Mouse (Mus musculus): ENCODE measurements around the gene Hnrnpm. TPM values are rescaled to one million over a fixed set of nuclear protein-coding genes. Genes with fewer than 3 reads are reported as not detected.

The Hnrnpm gene
- total and polyA plus RNA-seq, 2 experiments = 33.6 to 53.7 TPM

GRCm38 (mm10) chr17:33637516-33638276, 49.0 kb downstream of the Hnrnpm start, which contains the start of gene Pram1:
TSS of gene Pram1 (plus strand) at chr17:33638056.
- no peak within 1 kb of the TSS for H3K27ac ChIP-seq (replicated peaks; ENCODE audit: insufficient read depth, low read depth, low read length)
- TF ChIP-seq POLR2A (IDR thresholded peaks at IDR 0.05; ENCODE audit: extremely low read depth, insufficient read depth, low read length) (no peak), CTCF (IDR thresholded peaks at IDR 0.05; ENCODE audit: low read depth, low read length) (no peak)
- no peak within 1 kb of the TSS for H3K9ac ChIP-seq (ENCODE audit: low read depth, low read length)
- H3K79me2 ChIP-seq (ENCODE audit: control insufficient read depth, insufficient read depth, low read length) = no peaks in the 10 kb centered on the region
- WGBS = 76% methylated on average over 4 of the region's 4 CpGs
- H3K4me3 ChIP-seq (ENCODE audit: insufficient read depth, low read depth, low read length) = no peak within 1 kb of the TSS
- DNase-seq (ENCODE audit: extremely low read depth, low read depth, low spot score) = peak; percentile 19
- H3K27me3 ChIP-seq (ENCODE audit: control insufficient read depth, insufficient read depth, low read length) = no peaks in the 10 kb centered on the region
- H3K36me3 ChIP-seq (ENCODE audit: control insufficient read depth, insufficient read depth, low read length) = no peaks in the 10 kb centered on the region; the same call in 1 of the 2 replicates
- H3K4me1 ChIP-seq (ENCODE audit: control insufficient read depth, insufficient read depth, low read length) = no peaks in the 10 kb centered on the region

- Histone ChIP-seq H3K4me1 (ENCODE audit: control insufficient read depth, insufficient read depth, low read length) (no peaks in the 10 kb centered on the region), H3K36me3 (ENCODE audit: control insufficient read depth, insufficient read depth, low read length) (no peaks in the 10 kb centered on the region; the same call in 1 of the 2 replicates), H3K27me3 (ENCODE audit: control insufficient read depth, insufficient read depth, low read length) (no peaks in the 10 kb centered on the region), H3K79me2 (ENCODE audit: control insufficient read depth, insufficient read depth, low read length) (no peaks in the 10 kb centered on the region), H3K9ac (ENCODE audit: low read depth, low read length) (no peak overlapping the region), H3K27ac (replicated peaks; ENCODE audit: insufficient read depth, low read depth, low read length) (no peak overlapping the region), H3K4me3 (ENCODE audit: insufficient read depth, low read depth, low read length) (no peak overlapping the region)
- WGBS = 81% methylated on average over 2 of the region's 2 CpGs
- DNase-seq (ENCODE audit: extremely low read depth, low read depth, low spot score) = no peak
- TF ChIP-seq POLR2A (IDR thresholded peaks at IDR 0.05; ENCODE audit: extremely low read depth, insufficient read depth, low read length) = no peak
- TF ChIP-seq CTCF (IDR thresholded peaks at IDR 0.05; ENCODE audit: low read depth, low read length) = no peak
Measured at GRCm38 (mm10) chr17:33637038-33637437, 49.6 kb downstream of the Hnrnpm start.

GRCm38 (mm10) chr17:33631796-33632195, 54.9 kb downstream of the Hnrnpm start:
- Histone ChIP-seq H3K27ac (replicated peaks; ENCODE audit: insufficient read depth, low read depth, low read length) (no peak overlapping the region), H3K4me3 (ENCODE audit: insufficient read depth, low read depth, low read length) (no peak overlapping the region), H3K36me3 (ENCODE audit: control insufficient read depth, insufficient read depth, low read length) (no peaks in the 10 kb centered on the region), H3K27me3 (ENCODE audit: control insufficient read depth, insufficient read depth, low read length) (no peaks in the 10 kb centered on the region), H3K4me1 (ENCODE audit: control insufficient read depth, insufficient read depth, low read length) (peaks cover 6% of the 10 kb centered on the region; the same call in 1 of the 2 replicates), H3K9ac (ENCODE audit: low read depth, low read length) (no peak overlapping the region), H3K79me2 (ENCODE audit: control insufficient read depth, insufficient read depth, low read length) (no peaks in the 10 kb centered on the region)
- WGBS = 94% methylated on average over 5 of the region's 5 CpGs
- TF ChIP-seq POLR2A (IDR thresholded peaks at IDR 0.05; ENCODE audit: extremely low read depth, insufficient read depth, low read length) (no peak), CTCF (IDR thresholded peaks at IDR 0.05; ENCODE audit: low read depth, low read length) (no peak)
- no peak for DNase-seq (ENCODE audit: extremely low read depth, low read depth, low spot score)

DNA sequence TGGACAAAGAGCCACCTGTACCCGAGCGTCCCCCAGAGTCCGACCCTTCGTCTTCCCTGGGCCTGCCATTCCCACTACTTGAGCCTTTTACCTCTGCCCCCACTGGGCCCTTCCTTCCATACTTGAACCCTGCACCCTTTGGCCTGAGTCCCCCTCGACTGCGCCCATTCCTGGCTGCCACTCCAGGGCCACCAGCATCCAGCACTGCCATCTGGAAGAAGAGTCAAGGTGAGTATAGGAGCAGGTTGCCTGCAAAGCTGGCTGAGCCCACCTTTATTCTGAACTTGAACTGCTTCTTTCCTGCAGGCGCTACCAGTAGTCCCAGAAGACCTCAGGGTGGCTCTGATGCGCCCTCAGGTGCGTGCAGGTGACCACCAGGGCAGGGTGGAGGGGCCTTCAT, 55.4 kb downstream of the Hnrnpm start:
- H3K27ac ChIP-seq (replicated peaks; ENCODE audit: insufficient read depth, low read depth, low read length) = no peak overlapping the region
- TF ChIP-seq CTCF (IDR thresholded peaks at IDR 0.05; ENCODE audit: low read depth, low read length) (no peak), POLR2A (IDR thresholded peaks at IDR 0.05; ENCODE audit: extremely low read depth, insufficient read depth, low read length) (no peak)
- H3K9ac ChIP-seq (ENCODE audit: low read depth, low read length) = no peak overlapping the region
- no peak for DNase-seq (ENCODE audit: extremely low read depth, low read depth, low spot score)
- H3K27me3 ChIP-seq (ENCODE audit: control insufficient read depth, insufficient read depth, low read length) = no peaks in the 10 kb centered on the region
- no peak overlapping the region for H3K4me3 ChIP-seq (ENCODE audit: insufficient read depth, low read depth, low read length)
- no peaks in the 10 kb centered on the region for H3K79me2 ChIP-seq (ENCODE audit: control insufficient read depth, insufficient read depth, low read length)
- no peaks in the 10 kb centered on the region for H3K36me3 ChIP-seq (ENCODE audit: control insufficient read depth, insufficient read depth, low read length)
- 97% methylated on average over 9 of the region's 9 CpGs for WGBS
- H3K4me1 ChIP-seq (ENCODE audit: control insufficient read depth, insufficient read depth, low read length) = peaks cover 6% of the 10 kb centered on the region; the same call in 1 of the 2 replicates

GRCm38 (mm10) chr17:33630171-33630895, 56.3 kb downstream of the Hnrnpm start:
- H3K79me2 ChIP-seq (ENCODE audit: control insufficient read depth, insufficient read depth, low read length) = no peaks in the 10 kb centered on the region
- no peaks in the 10 kb centered on the region for H3K36me3 ChIP-seq (ENCODE audit: control insufficient read depth, insufficient read depth, low read length)
- H3K9ac ChIP-seq (ENCODE audit: low read depth, low read length) = no peak overlapping the region
- no peak overlapping the region for H3K4me3 ChIP-seq (ENCODE audit: insufficient read depth, low read depth, low read length)
- TF ChIP-seq CTCF (IDR thresholded peaks at IDR 0.05; ENCODE audit: low read depth, low read length) (no peak), POLR2A (IDR thresholded peaks at IDR 0.05; ENCODE audit: extremely low read depth, insufficient read depth, low read length) (no peak)
- H3K4me1 ChIP-seq (ENCODE audit: control insufficient read depth, insufficient read depth, low read length) = peaks cover 6% of the 10 kb centered on the region; the same call in 1 of the 2 replicates
- WGBS = 95% methylated on average over 13 of the region's 13 CpGs
- DNase-seq (ENCODE audit: extremely low read depth, low read depth, low spot score) = no peak
- no peak overlapping the region for H3K27ac ChIP-seq (replicated peaks; ENCODE audit: insufficient read depth, low read depth, low read length)
- H3K27me3 ChIP-seq (ENCODE audit: control insufficient read depth, insufficient read depth, low read length) = no peaks in the 10 kb centered on the region
